In the genomic region with DNA sequence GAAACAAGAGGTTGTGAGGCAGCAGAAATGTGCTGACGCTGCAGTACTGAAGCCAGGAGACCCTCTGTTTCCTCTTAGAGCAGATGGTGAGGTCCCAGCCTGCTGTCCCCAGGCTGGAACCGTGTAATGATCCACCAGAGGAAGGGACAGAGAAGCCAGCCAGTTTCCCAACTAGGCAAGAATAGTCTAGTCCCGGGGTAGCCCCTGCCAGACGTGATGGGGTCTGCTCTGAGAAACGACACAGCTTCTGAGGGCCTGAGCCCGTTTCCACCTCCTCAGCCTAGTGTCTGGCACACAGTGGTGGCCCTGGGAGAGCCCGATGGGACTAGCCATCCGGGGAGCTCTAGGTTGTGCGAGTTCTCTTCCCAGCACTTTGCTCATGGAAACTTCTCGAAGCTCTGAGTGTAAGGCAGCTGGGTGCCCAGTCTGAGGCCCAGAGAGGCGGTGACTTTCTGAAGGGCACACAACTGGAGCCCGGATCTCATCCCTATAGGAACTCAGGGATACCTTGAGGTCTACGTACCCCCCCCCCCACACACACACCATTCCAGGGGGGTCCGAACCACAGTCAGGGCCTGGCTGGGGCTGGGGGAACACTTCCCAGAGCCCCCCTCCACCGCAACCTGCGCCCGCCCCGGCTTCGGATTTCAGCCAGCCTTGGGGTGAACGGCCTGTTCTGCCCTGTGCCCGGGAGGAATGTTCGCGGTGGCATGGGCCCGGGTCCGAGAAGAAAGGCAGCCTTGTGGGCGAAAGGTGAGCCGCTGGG, we compare ENCODE assay signal across 7 mouse cellular contexts. TPM values are rescaled to one million over a fixed set of nuclear protein-coding genes. Genes with fewer than 3 reads are reported as not detected.
DNase-seq lines count a peak whose midpoint lies in the region; ATAC-seq and TF ChIP-seq lines count a peak whose summit lies in the region.

No protein-coding gene starts in this region.

- peak overlapping the region; percentile 59 for H3K4me2 ChIP-seq in heart, embryonic 15.5 days
- peak overlapping the region; percentile 17; the same call in 1 of the 2 replicates for H3K4me2 ChIP-seq in liver, embryonic 14.5 days (ENCODE audit: low read depth)

- H3K9ac ChIP-seq in heart, embryonic 15.5 days = peak overlapping the region; percentile 42; the same call in 1 of the 2 replicates
- no peak overlapping the region for H3K9ac ChIP-seq in liver, embryonic 14.5 days (replicated peaks)

- peak overlapping the region; percentile 24; the same call in 1 of the 2 replicates for H3K27ac ChIP-seq in testis, adult 2 months (ENCODE audit: control insufficient read depth, insufficient read depth, low read depth, low read length)
- peak overlapping the region; percentile 73 for H3K27ac ChIP-seq in heart, embryonic 15.5 days
- no peak overlapping the region for H3K27ac ChIP-seq in liver, embryonic 14.5 days

- H3K27me3 ChIP-seq in testis, adult 2 months (ENCODE audit: control insufficient read depth, insufficient read depth, low read length) = peaks cover 2% of the 10 kb centered on the region; the same call in 1 of the 2 replicates
- H3K27me3 ChIP-seq in heart, embryonic 15.5 days = no peaks in the 10 kb centered on the region
- no peaks in the 10 kb centered on the region for H3K27me3 ChIP-seq in liver, embryonic 14.5 days (ENCODE audit: control insufficient read depth, insufficient read depth, low read length)

- H3K4me3 ChIP-seq in testis, adult 2 months (ENCODE audit: control insufficient read depth, low read depth, low read length) = peak overlapping the region; percentile 37
- peak overlapping the region; percentile 31 for H3K4me3 ChIP-seq in heart, embryonic 15.5 days
- no peak overlapping the region for H3K4me3 ChIP-seq in liver, embryonic 14.5 days (ENCODE audit: insufficient read depth in 1 of 2, low read depth in 2 of 2, low read length in 2 of 2)

- TF ChIP-seq POLR2A in testis, adult 2 months (IDR thresholded peaks at IDR 0.05; ENCODE audit: control insufficient read depth, low read depth, low read length) = no peak

- peaks cover 14% of the 10 kb centered on the region for H3K4me1 ChIP-seq in testis, adult 2 months (ENCODE audit: control insufficient read depth, insufficient read depth, low read length)
- peaks cover 57% of the 10 kb centered on the region for H3K4me1 ChIP-seq in heart, embryonic 15.5 days (replicated peaks)
- no peaks in the 10 kb centered on the region for H3K4me1 ChIP-seq in liver, embryonic 14.5 days (replicated peaks; ENCODE audit: control insufficient read depth in 2 of 2, insufficient read depth in 2 of 2, low read length in 1 of 2)

- H3K36me3 ChIP-seq in testis, adult 2 months (ENCODE audit: control insufficient read depth, insufficient read depth, low read length) = no peaks in the 10 kb centered on the region
- no peaks in the 10 kb centered on the region for H3K36me3 ChIP-seq in heart, embryonic 15.5 days
- H3K36me3 ChIP-seq in liver, embryonic 14.5 days (replicated peaks; ENCODE audit: control insufficient read depth, insufficient read depth, low read depth) = no peaks in the 10 kb centered on the region

- no peak for ATAC-seq in heart, embryonic 15.5 days (replicated peaks; ENCODE audit: insufficient number of reproducible peaks, insufficient read depth, low FRiP score, low read depth)
- ATAC-seq in liver, embryonic 14.5 days (ENCODE audit: insufficient read depth) = no peak
- no peak for ATAC-seq in cerebellum, adult (ENCODE audit: insufficient number of reproducible peaks, low FRiP score, low TSS enrichment)

- no peak for TF ChIP-seq EP300 in liver, embryonic 14.5 days (IDR thresholded peaks at IDR 0.05; ENCODE audit: low read depth)

- DNase-seq in testis, postnatal 10 days (ENCODE audit: low spot score) = no peak
- no peak for DNase-seq in liver, embryonic 14.5 days (ENCODE audit: low read depth in 3 of 3, low spot score in 3 of 3)
- DNase-seq in urinary bladder, postnatal 4 days (ENCODE audit: low spot score in 2 of 2) = no peak
- DNase-seq in layer of hippocampus, adult 9-10 months (ENCODE audit: low spot score) = no peak

- H3K9me3 ChIP-seq in heart, embryonic 15.5 days (replicated peaks) = no peaks in the 10 kb centered on the region
- no peaks in the 10 kb centered on the region for H3K9me3 ChIP-seq in liver, embryonic 14.5 days (ENCODE audit: control insufficient read depth, low read length)

- WGBS in heart, embryonic 15.5 days = 35% methylated on average over 27 of the region's 27 CpGs
- WGBS in liver, embryonic 14.5 days (ENCODE audit: insufficient replicate concordance) = 54% methylated on average over 27 of the region's 27 CpGs

- no peak for TF ChIP-seq CTCF in testis, adult 2 months (IDR thresholded peaks at IDR 0.05; ENCODE audit: control insufficient read depth, insufficient read depth, insufficient replicate concordance, low read depth, low read length)
- TF ChIP-seq CTCF in liver, embryonic 14.5 days (IDR thresholded peaks at IDR 0.05; ENCODE audit: low read depth) = no peak

RNA-seq across cellular contexts. Expression of gene Ube2v1, which starts 35.0 kb away (rescaled TPM):
- 17.9 and 21.6 TPM in 2 replicates for polyA plus RNA-seq in testis, adult 2 months (2012; rRNA removed)
- polyA plus RNA-seq in heart, embryonic 15.5 days (2015; fragmentation: Nextera tagmentation; extraction: Ambion mirVana) = 179 and 216 TPM in 2 replicates
- 75.0 and 75.9 TPM in 2 replicates for polyA plus RNA-seq in liver, embryonic 14.5 days (2012; rRNA removed)
- 145 and 158 TPM in 2 replicates for polyA plus RNA-seq in liver, embryonic 14.5 days (2014; fragmentation: Nextera tagmentation; extraction: Ambion mirVana)

RNA-seq across cellular contexts. Expression of gene Snai1, which starts 58.9 kb away (rescaled TPM):
- 7.9 TPM in 2 replicates for polyA plus RNA-seq in testis, adult 2 months (2012; rRNA removed)
- polyA plus RNA-seq in heart, embryonic 15.5 days (2015; fragmentation: Nextera tagmentation; extraction: Ambion mirVana) = 14.0 and 19.5 TPM in 2 replicates
- polyA plus RNA-seq in liver, embryonic 14.5 days (2012; rRNA removed) = 1.9 and 2.2 TPM in 2 replicates
- 1.1 and 2.0 TPM in 2 replicates for polyA plus RNA-seq in liver, embryonic 14.5 days (2014; fragmentation: Nextera tagmentation; extraction: Ambion mirVana)

Comparison
In these comparisons a context has a peak if more than half of its experiments do, and no peak if none do; other contexts are left out.
1. H3K4me3 ChIP-seq: peak in testis, adult 2 months (single experiment) and heart, embryonic 15.5 days (single experiment); none in liver, embryonic 14.5 days (0 of 2).